Mouse (Mus musculus) lung, embryonic 15.5 days (tissue): ENCODE results near the gene Adamts14. TPM values are rescaled to one million over a fixed set of nuclear protein-coding genes. Genes with fewer than 3 reads are reported as not detected.

Experiments
- ATAC-seq: fragments of 200-750 bp; cut with Nextera tagmentation; 2 replicates; pipeline ENCODE4 v1.8.0; 2017; ENCODE audit warnings: moderate number of reproducible peaks, borderline replicate concordance; ENCODE audit not compliant: low FRiP score, low TSS enrichment; ENCODE audit errors: extremely low read depth
- H3K27ac ChIP-seq: fragments of 300-500 bp; sonication (generic); 2 replicates; pipeline ENCODE4 v1.5.1; 2015; ENCODE audit warnings: moderate library complexity, mild to moderate bottlenecking, inconsistent platforms
- H3K27me3 ChIP-seq: fragments of 300-500 bp; sonication (generic); 2 replicates; pipeline ENCODE4 v1.6.1; 2015; ENCODE audit warnings: inconsistent platforms
- H3K36me3 ChIP-seq: fragments of 300-500 bp; sonication (generic); 2 replicates; pipeline ENCODE4 v1.6.1; 2015; ENCODE audit warnings: inconsistent platforms
- H3K4me1 ChIP-seq: fragments of 300-500 bp; sonication (generic); 2 replicates; pipeline ENCODE4 v1.6.1; 2015; ENCODE audit warnings: inconsistent platforms
- H3K4me2 ChIP-seq: fragments of 300-500 bp; sonication (generic); 2 replicates; pipeline ENCODE4 v1.6.1; 2015; ENCODE audit warnings: inconsistent platforms, mild to moderate bottlenecking, moderate library complexity
- H3K4me3 ChIP-seq: fragments of 300-500 bp; sonication (generic); 2 replicates; pipeline ENCODE4 v1.5.1; 2015; ENCODE audit warnings: mild to moderate bottlenecking, inconsistent platforms
- H3K9ac ChIP-seq: fragments of 300-500 bp; sonication (generic); 2 replicates; pipeline ENCODE4 v1.6.1; 2015; ENCODE audit warnings: inconsistent platforms
- H3K9me3 ChIP-seq: fragments of 300-500 bp; sonication (generic); 2 replicates; pipeline ENCODE4 v1.6.1; 2016; ENCODE audit warnings: inconsistent platforms
- WGBS: fragments of 180-500 bp; shearing (Covaris S2); methylation state at CpG from one replicate; pipeline ENCODE4 v1.1.7; 2015; 5-methylcytosine and 5-hydroxymethylcytosine counted together
- polyA plus RNA-seq: library from polyadenylated mRNA; unstranded; fragments of >200 nt; fragmentation: Nextera tagmentation; extraction: Ambion mirVana; gene quantifications from 2 replicates; pipeline ENCODE4 v1.2.1, GENCODE M21; 2015

The Adamts14 gene
- polyA plus RNA-seq, 1 experiment from 2014 or later, result 1.9 TPM

DNA sequence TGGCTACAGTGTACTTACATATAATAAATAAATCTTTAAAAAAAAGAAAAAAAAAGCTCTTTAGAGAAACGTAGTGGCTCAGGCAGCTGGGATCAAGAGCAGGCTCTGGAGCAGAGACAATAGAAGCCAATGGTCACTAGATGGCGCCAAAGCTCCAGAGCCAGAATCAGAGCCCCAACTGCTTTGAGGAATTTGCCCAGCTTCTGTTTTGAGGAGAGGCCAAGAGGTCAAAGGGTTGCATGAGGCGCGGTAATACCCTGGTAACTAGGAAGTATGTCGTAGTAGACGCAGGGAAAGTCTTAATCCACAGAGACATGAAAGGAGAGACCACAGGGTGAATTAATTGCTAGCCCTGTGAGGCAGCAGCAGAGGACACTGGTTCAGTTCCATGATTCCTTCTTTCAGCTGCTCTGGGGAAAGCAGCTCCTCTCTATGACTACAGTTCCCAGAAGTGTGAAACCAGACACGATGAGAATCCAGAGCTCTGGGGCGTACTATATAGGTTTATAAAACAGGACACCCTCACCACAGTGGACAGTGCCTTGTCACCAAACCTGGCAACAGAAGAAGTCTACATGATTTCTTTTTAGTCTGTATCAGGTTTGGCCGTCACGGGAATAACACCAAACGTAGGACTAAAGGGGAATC lies 73.5 kb downstream of the Adamts14 start:
- no peak overlapping the region for H3K27ac ChIP-seq

DNA sequence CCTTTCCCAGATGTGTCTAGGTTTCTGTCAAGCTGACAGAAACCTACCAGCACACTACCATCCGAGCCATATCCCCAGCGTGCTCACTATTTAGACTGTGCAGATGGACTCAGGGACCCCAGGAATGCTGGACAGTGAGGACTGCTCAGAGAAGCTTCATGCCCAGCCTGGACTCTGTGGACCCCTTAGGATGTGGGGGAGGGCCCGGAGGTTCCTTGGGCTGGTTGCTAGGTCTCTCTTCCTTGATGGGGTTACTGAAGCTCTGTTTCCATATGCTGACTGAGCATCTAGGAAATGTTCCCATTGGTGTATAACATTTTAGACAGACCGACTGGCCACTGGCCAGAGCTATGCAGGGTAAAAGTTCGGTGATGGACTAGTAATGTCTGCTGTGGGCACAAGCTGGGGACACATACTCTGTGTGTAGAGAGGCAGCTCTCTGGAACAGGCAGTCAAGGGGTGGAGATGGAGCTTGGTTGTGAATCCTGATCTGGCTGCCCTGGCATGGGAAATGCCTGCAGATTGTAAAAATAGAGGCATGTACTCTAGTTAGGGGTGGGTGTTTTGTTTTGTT lies 77.4 kb downstream of the Adamts14 start:
- 0 out of 2 replicates have a peak, but pooled peaks have one; percentile 15 for ATAC-seq
- Histone ChIP-seq H3K27ac (no peak overlapping the region), H3K4me2 (no peak overlapping the region), H3K27me3 (no peaks in the 10 kb centered on the region), H3K4me1 (0 out of 2 replicates have a peak, but pooled peaks cover 4% of the 10 kb centered on the region), H3K4me3 (no peak overlapping the region), H3K9me3 (no peaks in the 10 kb centered on the region), H3K9ac (no peak overlapping the region), H3K36me3 (no peaks in the 10 kb centered on the region)
- 78% methylated on average over 5 of the region's 5 CpGs for WGBS

More for the DNA sequence above, 73.5 kb downstream of the Adamts14 start:
- Histone ChIP-seq H3K36me3 (no peaks in the 10 kb centered on the region), H3K9me3 (no peaks in the 10 kb centered on the region), H3K4me2 (no peak overlapping the region), H3K27me3 (no peaks in the 10 kb centered on the region), H3K4me3 (no peak overlapping the region), H3K9ac (no peak overlapping the region), H3K4me1 (0 out of 2 replicates have a peak, but pooled peaks cover 4% of the 10 kb centered on the region)
- ATAC-seq, result no peak
- 26% methylated on average over 11 of the region's 11 CpGs for WGBS

DNA sequence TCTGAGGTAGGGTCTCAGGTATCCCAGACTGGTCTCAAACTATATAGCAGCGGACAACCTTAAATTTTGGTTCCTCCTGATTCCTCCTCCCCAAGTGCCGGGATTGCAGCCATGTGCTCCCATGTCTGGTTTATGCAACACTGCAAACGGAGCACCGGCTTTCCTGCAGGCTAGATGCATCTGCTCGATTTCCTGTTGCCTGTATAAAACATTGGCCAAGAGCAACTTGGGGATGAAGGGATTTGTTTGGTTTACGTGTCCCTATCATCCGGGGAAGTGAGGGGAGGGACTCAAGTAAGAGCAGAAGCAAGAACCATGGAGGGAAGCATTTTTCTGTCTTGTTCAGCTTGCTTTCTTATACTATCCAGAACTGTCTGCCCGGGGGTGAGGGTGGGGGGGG lies 78.0 kb downstream of the Adamts14 start:
- H3K36me3 ChIP-seq, result no peaks in the 10 kb centered on the region
- no peak overlapping the region for H3K27ac ChIP-seq
- H3K9ac ChIP-seq, result no peak overlapping the region
- no peaks in the 10 kb centered on the region for H3K27me3 ChIP-seq
- no peak overlapping the region for H3K4me2 ChIP-seq
- H3K4me1 ChIP-seq, result 0 out of 2 replicates have a peak, but pooled peaks cover 4% of the 10 kb centered on the region
- no peaks in the 10 kb centered on the region for H3K9me3 ChIP-seq
- WGBS, result 53% methylated on average over 8 of the region's 8 CpGs
- ATAC-seq, result no peak
- H3K4me3 ChIP-seq, result no peak overlapping the region

DNA sequence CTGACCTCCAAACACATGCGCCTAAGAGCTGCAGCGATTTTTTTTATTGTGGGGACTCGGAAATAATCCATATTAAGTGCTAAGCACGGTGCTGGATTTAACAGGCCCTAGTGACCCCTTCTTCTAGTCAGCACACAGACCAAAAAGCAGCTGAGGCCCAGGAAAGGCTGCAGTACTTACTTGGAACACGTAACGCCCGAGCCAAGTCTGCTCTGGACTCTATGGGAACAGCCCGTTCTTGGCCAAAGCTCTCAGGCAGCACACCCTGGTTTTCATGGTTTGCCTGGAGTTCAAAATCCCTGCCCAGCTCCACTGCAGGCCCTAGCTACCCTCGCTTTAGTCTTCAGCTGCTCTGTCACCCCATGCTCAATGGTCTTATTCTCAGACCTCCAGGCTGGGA lies 78.6 kb downstream of the Adamts14 start:
- Histone ChIP-seq H3K36me3 (no peaks in the 10 kb centered on the region), H3K27me3 (no peaks in the 10 kb centered on the region), H3K4me3 (no peak overlapping the region), H3K9ac (no peak overlapping the region), H3K9me3 (no peaks in the 10 kb centered on the region), H3K4me1 (0 out of 2 replicates have a peak, but pooled peaks cover 4% of the 10 kb centered on the region), H3K27ac (peak overlapping the region; percentile 10; the same call in 1 of the 2 replicates), H3K4me2 (no peak overlapping the region)
- 66% methylated on average over 9 of the region's 9 CpGs for WGBS
- peak; percentile 39; the same call in 1 of the 2 replicates for ATAC-seq

DNA sequence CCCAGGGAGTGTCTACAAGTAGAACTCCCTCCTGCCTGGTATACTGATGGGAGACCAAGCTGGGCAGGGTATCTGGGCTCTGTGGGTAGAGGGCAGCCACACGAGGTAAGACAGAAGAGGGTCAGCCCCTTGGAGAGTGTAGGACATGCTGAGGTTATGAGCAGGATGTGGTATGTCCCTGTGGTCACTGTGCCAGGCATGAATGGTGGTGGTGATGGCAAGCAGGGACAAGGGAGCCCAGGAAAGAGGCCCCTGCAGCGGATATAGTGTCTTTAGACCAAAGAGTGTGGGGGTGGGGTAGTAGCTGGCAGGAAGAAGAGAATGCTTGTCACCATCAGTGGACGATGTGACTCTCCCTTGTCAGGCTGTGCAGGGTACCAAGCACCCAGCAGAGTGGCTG lies 85.2 kb downstream of the Adamts14 start:
- WGBS, result 77% methylated on average over 3 of the region's 3 CpGs
- H3K27me3 ChIP-seq, result no peaks in the 10 kb centered on the region
- no peak for ATAC-seq

DNA sequence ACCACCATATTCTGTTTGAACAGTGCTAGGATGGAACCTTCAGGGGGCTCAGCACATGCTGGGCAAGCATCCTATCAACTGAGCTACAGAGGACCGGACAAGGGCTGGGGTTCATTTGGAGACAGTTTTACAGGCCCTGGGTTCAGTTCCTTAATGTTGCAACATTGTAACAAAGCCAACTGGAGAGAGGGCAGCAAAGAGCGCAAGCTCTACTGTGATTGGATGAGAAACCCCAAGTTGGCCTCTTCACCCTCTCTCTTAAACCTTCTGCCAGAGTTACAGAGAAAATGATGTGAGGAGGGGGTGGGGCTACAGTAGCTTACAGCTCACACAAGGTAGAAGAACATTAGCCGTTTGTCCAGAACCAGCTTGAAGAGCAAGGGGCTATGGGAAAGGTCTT lies 86.2 kb downstream of the Adamts14 start:
- peak; percentile 23; the same call in 1 of the 2 replicates for ATAC-seq
- H3K9me3 ChIP-seq, result no peaks in the 10 kb centered on the region
- H3K4me3 ChIP-seq, result no peak overlapping the region
- H3K27me3 ChIP-seq, result no peaks in the 10 kb centered on the region
- H3K27ac ChIP-seq, result no peak overlapping the region
- no peaks in the 10 kb centered on the region for H3K36me3 ChIP-seq
- H3K9ac ChIP-seq, result no peak overlapping the region
- 54% methylated on average over 3 of the region's 3 CpGs for WGBS
- H3K4me1 ChIP-seq, result peaks cover 12% of the 10 kb centered on the region; the same call in 1 of the 2 replicates
- no peak overlapping the region for H3K4me2 ChIP-seq

More for the DNA sequence above, 85.2 kb downstream of the Adamts14 start:
- Histone ChIP-seq H3K9ac (no peak overlapping the region), H3K4me1 (peaks cover 12% of the 10 kb centered on the region; the same call in 1 of the 2 replicates), H3K4me2 (no peak overlapping the region), H3K4me3 (no peak overlapping the region), H3K9me3 (no peaks in the 10 kb centered on the region), H3K36me3 (no peaks in the 10 kb centered on the region), H3K27ac (no peak overlapping the region)

DNA sequence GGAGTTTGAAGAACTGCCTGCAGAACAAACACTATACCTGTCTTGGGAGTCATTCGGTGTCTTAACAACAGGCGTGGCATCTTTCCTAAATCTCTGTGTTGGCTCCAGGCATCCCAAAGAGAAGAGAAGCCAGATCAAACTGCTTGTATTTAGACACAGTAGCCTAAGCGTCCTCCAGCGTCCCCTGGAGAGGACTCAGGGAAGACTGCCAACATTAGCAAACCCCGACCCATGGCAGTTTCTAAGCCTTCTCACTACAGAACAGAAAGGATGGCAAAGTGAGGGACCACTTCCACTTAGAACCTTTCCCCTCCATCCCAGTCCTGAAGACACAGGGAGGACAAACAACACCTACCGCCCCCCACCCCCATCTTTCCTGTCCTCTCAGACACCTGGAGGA lies 93.3 kb downstream of the Adamts14 start:
- Histone ChIP-seq H3K27ac (no peak overlapping the region), H3K4me2 (no peak overlapping the region), H3K9ac (no peak overlapping the region), H3K27me3 (no peaks in the 10 kb centered on the region), H3K9me3 (no peaks in the 10 kb centered on the region), H3K4me3 (no peak overlapping the region), H3K4me1 (peaks cover 13% of the 10 kb centered on the region), H3K36me3 (no peaks in the 10 kb centered on the region)
- 61% methylated on average over 6 of the region's 6 CpGs for WGBS
- ATAC-seq, result no peak

DNA sequence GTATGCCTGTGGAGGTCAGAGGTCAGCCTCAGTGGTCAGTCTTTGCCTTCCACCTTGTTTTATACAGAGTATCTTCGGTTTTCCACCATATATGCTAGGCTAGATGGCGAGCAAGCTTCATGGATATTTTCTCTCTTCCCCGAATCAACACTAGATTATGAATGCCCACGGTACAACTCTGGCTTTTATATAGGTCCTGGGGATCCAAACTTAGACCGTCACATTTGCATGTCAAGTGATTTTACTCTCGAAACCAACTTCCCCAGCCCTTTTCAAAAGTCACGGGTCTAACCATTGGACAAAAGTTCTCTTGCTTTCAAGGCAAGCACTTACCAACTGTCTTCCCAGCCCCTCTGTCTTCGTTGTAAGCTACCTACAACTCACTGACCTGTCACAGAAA lies 94.6 kb downstream of the Adamts14 start:
- H3K4me1 ChIP-seq, result peaks cover 23% of the 10 kb centered on the region
- H3K36me3 ChIP-seq, result no peaks in the 10 kb centered on the region
- no peak overlapping the region for H3K4me3 ChIP-seq
- ATAC-seq, result no peak
- H3K27ac ChIP-seq, result no peak overlapping the region
- H3K9me3 ChIP-seq, result no peaks in the 10 kb centered on the region
- H3K4me2 ChIP-seq, result no peak overlapping the region
- no peak overlapping the region for H3K9ac ChIP-seq
- WGBS, result 87% methylated on average over 8 of the region's 8 CpGs
- H3K27me3 ChIP-seq, result no peaks in the 10 kb centered on the region

DNA sequence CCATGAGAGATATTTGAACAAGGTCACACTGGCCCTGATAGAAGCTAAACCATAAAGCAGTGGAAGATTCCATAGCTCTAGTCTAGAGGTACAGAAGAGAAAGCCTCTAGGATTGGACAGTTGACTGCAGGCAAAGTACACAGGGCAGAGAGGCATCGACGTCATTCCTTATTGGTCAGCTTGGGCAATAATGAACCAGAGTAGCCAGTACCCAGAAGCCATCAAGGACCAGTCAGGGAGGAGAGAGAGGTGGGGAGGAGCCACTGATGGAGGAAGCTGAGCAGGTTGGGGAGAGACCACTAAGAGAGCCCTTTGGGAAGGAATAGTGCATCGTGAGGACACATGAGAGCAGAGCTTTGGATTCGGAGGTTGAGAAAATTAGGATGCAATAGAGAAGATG lies 95.5 kb downstream of the Adamts14 start:
- Histone ChIP-seq H3K4me1 (peaks cover 23% of the 10 kb centered on the region), H3K4me2 (no peak overlapping the region), H3K4me3 (no peak overlapping the region), H3K27ac (no peak overlapping the region), H3K27me3 (no peaks in the 10 kb centered on the region), H3K9ac (no peak overlapping the region), H3K9me3 (no peaks in the 10 kb centered on the region), H3K36me3 (no peaks in the 10 kb centered on the region)
- WGBS, result 82% methylated on average over 4 of the region's 4 CpGs
- ATAC-seq, result no peak

DNA sequence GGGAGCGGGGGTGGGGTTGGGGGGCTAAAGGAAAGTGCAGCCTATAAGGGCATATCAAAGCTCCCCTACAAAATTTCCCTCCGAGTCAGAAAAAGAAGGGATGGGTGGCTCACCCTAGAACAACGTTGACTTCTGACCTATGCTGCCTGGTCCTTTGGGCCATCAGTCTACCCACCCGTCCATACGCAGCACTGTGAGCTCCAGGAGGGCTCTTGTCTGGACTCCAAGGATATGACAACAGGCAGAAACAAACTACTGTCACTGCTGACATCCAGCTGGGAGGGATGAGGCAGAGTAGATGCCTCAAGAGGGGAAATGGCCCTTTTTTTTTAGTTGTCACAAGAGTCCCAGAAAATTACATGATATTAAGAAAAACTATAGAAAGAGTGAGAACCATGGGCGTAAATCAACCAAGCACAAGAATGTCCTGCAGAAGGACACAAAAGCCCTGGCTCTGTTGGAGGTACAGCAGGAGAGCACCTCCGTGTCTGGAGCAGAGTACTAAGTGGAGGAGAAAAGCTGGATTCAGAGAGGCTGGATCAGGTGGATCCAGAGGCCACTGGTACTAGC lies 96.9 kb downstream of the Adamts14 start:
- peaks cover 23% of the 10 kb centered on the region for H3K4me1 ChIP-seq
- H3K36me3 ChIP-seq, result no peaks in the 10 kb centered on the region
- no peak overlapping the region for H3K27ac ChIP-seq
- no peaks in the 10 kb centered on the region for H3K27me3 ChIP-seq
- ATAC-seq, result peak; percentile 56; the same call in 1 of the 2 replicates
- H3K4me2 ChIP-seq, result peak overlapping the region; percentile 43
- H3K4me3 ChIP-seq, result no peak overlapping the region
- H3K9ac ChIP-seq, result no peak overlapping the region
- H3K9me3 ChIP-seq, result no peaks in the 10 kb centered on the region
- WGBS, result 32% methylated on average over 7 of the region's 7 CpGs

DNA sequence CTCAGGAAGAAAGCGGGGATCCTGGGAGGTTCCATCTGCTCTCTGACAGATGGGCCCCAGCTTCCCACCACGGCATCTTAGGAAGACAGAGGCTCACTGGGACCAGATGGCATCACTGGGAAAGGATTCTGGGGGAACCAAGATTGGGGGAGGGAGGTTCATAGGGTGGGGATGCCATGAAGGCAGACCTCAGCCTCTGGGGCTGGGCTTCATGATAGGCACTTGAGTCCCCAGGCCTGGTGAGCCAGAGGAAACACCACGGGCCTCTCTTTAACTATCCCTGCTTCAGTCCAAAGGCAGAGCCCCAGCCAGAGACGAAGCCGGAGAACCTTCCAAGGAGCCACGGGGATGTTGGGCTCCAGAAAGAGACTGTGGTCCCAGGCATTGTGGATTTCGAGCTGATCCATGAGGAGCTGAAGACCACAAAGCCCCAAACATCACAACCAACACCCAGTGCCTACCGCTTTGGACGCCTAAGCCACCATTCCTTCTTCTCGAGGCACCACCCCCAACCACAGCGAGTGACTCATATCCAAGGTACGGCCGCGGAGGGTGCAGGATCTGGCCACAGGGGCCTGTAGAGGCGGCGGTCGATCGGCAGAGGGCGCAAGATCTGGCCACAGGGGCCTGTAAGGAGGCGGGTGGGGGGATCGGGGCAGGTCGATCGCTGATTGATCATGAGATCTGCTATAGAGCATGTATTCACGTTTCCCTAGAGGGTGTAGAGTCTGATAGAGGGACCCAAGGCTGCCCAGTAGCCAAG lies 97.6 kb downstream of the Adamts14 start:
- H3K4me1 ChIP-seq, result peaks cover 23% of the 10 kb centered on the region
- H3K4me3 ChIP-seq, result no peak overlapping the region
- no peak overlapping the region for H3K9ac ChIP-seq
- H3K4me2 ChIP-seq, result peak overlapping the region; percentile 43
- WGBS, result 12% methylated on average over 24 of the region's 24 CpGs
- no peaks in the 10 kb centered on the region for H3K9me3 ChIP-seq
- peak; percentile 47; the same call in 1 of the 2 replicates for ATAC-seq
- H3K36me3 ChIP-seq, result no peaks in the 10 kb centered on the region
- no peaks in the 10 kb centered on the region for H3K27me3 ChIP-seq
- no peak overlapping the region for H3K27ac ChIP-seq
